Mouse (Mus musculus): ENCODE data around the gene Usp47. TPM values are rescaled to one million over a fixed set of nuclear protein-coding genes. Genes with fewer than 3 reads are reported as not detected.

Usp47 gene
- polyA plus RNA-seq, 1 experiment: 28.7 TPM

DNA sequence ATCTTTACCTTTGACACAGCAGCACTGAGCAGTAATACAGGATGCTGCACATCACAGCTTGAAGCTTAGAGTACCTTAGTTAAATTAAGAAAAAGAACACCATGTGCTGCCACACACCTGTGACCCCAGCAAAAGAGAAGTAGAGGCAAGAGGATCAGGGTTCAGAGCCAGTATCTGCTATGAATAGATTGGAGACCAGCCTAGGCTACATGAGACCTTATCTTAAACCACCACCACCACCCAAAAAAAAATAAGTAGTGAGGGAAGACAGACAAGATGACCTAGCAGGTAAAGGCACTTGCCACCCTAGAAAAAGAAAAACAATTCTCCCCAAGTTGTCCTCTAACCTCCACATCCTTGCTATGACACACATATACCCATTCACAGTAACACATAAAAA, 85.5 kb downstream of the Usp47 start:
- Histone ChIP-seq H3ac (ENCODE audit: control insufficient read depth, insufficient read length) (no peak overlapping the region), H3K4me2 (ENCODE audit: low read depth) (no peak overlapping the region), H3K4me3 (no peak overlapping the region), H3K79me2 (ENCODE audit: control insufficient read depth, insufficient read depth) (no peaks in the 10 kb centered on the region), H3K27me3 (ENCODE audit: control insufficient read depth, insufficient read depth, insufficient read length) (no peaks in the 10 kb centered on the region), H3K36me3 (ENCODE audit: control insufficient read depth, insufficient read depth) (peaks cover 52% of the 10 kb centered on the region)
- TF ChIP-seq MYOG (IDR thresholded peaks at IDR 0.05; ENCODE audit: control insufficient read depth in 1 of 3, insufficient read depth in 1 of 3, insufficient read length in 2 of 3, low read depth in 2 of 3): no peak
- no peak for TF ChIP-seq POLR2A (IDR thresholded peaks at IDR 0.05; ENCODE audit: insufficient read length, low read depth)
- TF ChIP-seq SRF (IDR thresholded peaks at IDR 0.05; ENCODE audit: control insufficient read depth, insufficient read length, low read depth): no peak
- no peak for TF ChIP-seq E2F4 (IDR thresholded peaks at IDR 0.05; ENCODE audit: insufficient read depth)
- no peak for TF ChIP-seq TCF3 (IDR thresholded peaks at IDR 0.05; ENCODE audit: insufficient read length, low read depth)
- no peak for TF ChIP-seq USF1 (IDR thresholded peaks at IDR 0.05; ENCODE audit: low read depth)
- no peak for TF ChIP-seq POLR2AphosphoS2 (IDR thresholded peaks at IDR 0.05; ENCODE audit: insufficient read length, low read depth)
- no peak for TF ChIP-seq MYOD1 (IDR thresholded peaks at IDR 0.05; ENCODE audit: control insufficient read depth in 1 of 3, insufficient read length in 2 of 3, low read depth in 2 of 3)
- no peak for TF ChIP-seq TCF12 (IDR thresholded peaks at IDR 0.05; ENCODE audit: insufficient read depth, poor library complexity, severe bottlenecking)
- no peak for TF ChIP-seq MAX (IDR thresholded peaks at IDR 0.05; ENCODE audit: low read depth)
- TF ChIP-seq CEBPB (IDR thresholded peaks at IDR 0.05; ENCODE audit: insufficient read depth, poor library complexity, severe bottlenecking): no peak

DNA sequence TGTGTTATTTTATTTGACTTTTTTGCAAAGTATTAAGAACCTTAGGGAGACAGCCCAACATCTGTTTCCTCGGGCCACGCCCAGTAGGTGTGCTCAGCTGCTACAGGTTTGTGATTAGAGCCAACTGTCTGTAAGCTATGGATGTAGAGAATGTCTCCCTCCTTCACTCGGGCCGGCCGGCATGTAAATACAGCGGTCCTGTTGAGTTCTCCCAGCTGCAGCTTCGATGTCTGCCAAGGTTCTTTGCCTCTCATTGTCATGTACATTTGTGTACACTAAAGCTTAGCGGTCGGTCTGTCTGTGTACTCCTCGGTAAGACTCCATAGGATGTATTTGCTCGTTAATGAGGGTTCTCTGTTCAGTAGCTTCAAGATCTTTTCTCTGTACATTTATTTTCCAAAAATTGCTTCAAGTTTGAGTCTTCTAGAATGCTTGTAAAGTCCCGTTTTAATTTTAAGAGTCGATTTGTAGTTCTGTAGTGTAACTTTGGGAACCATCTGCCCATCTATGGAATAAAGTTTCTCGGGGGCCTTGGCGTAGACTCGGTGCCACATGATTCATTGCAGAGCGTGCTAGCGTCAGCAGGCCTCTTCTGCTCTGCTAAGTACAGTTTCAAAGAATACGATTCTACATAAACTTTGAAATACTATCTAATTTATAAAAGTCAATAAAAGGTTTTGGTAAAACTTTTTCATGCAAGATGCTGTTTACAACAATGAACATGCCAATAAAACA, 87.5 kb downstream of the Usp47 start:
- H3K36me3 ChIP-seq (ENCODE audit: control insufficient read depth, insufficient read depth): peaks cover 39% of the 10 kb centered on the region
- H3K4me2 ChIP-seq (ENCODE audit: low read depth): no peak overlapping the region
- H3ac ChIP-seq (ENCODE audit: control insufficient read depth, insufficient read length): no peak overlapping the region
- H3K4me3 ChIP-seq: no peak overlapping the region
- TF ChIP-seq REST (IDR thresholded peaks at IDR 0.05; ENCODE audit: insufficient read depth, insufficient read length): no peak
- TF ChIP-seq MYOG (IDR thresholded peaks at IDR 0.05; ENCODE audit: control insufficient read depth in 1 of 3, insufficient read depth in 1 of 3, insufficient read length in 2 of 3, low read depth in 2 of 3): no peak
- no peak for TF ChIP-seq POLR2A (IDR thresholded peaks at IDR 0.05; ENCODE audit: insufficient read length, low read depth)
- no peak for TF ChIP-seq USF1 (IDR thresholded peaks at IDR 0.05; ENCODE audit: low read depth)
- no peak for TF ChIP-seq TCF12 (IDR thresholded peaks at IDR 0.05; ENCODE audit: insufficient read depth, poor library complexity, severe bottlenecking)
- no peak for TF ChIP-seq SRF (IDR thresholded peaks at IDR 0.05; ENCODE audit: control insufficient read depth, insufficient read length, low read depth)
- no peak for TF ChIP-seq E2F4 (IDR thresholded peaks at IDR 0.05; ENCODE audit: insufficient read depth)
- TF ChIP-seq MYOD1 (IDR thresholded peaks at IDR 0.05; ENCODE audit: control insufficient read depth in 1 of 3, insufficient read length in 2 of 3, low read depth in 2 of 3): no peak
- no peak for TF ChIP-seq POLR2AphosphoS2 (IDR thresholded peaks at IDR 0.05; ENCODE audit: insufficient read length, low read depth)
- no peak for TF ChIP-seq CEBPB (IDR thresholded peaks at IDR 0.05; ENCODE audit: insufficient read depth, poor library complexity, severe bottlenecking)
- TF ChIP-seq TCF3 (IDR thresholded peaks at IDR 0.05; ENCODE audit: insufficient read length, low read depth): no peak
- TF ChIP-seq MAX (IDR thresholded peaks at IDR 0.05; ENCODE audit: low read depth): no peak
- no peaks in the 10 kb centered on the region for H3K79me2 ChIP-seq (ENCODE audit: control insufficient read depth, insufficient read depth)
- no peaks in the 10 kb centered on the region for H3K27me3 ChIP-seq (ENCODE audit: control insufficient read depth, insufficient read depth, insufficient read length)

DNA sequence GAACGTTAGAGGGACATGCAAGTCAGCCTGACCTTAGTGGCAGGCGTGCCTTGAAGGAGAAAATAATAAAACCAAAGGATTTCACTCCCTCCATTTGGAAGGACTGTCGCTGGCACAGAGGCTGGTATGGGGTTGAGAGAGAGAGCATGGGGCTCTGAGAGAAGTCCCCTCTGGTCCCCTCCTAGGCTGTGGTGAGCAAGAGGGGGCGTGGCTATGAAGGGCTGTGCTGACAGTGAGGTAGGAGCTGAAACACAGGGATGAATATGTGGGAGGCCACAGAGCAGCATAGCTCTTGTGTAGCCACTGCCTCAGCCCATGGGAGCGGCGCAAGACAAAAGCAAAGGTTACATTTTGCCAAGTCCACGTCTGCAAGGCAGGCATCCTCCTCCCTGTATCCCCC, 94.2 kb downstream of the Usp47 start:
- peaks cover 2% of the 10 kb centered on the region for H3K36me3 ChIP-seq (ENCODE audit: control insufficient read depth, insufficient read depth)
- no peak overlapping the region for H3ac ChIP-seq (ENCODE audit: control insufficient read depth, insufficient read length)
- H3K4me3 ChIP-seq: no peak overlapping the region
- no peak overlapping the region for H3K4me2 ChIP-seq (ENCODE audit: low read depth)
- no peaks in the 10 kb centered on the region for H3K27me3 ChIP-seq (ENCODE audit: control insufficient read depth, insufficient read depth, insufficient read length)
- no peak for TF ChIP-seq MAX (IDR thresholded peaks at IDR 0.05; ENCODE audit: low read depth)
- TF ChIP-seq SRF (IDR thresholded peaks at IDR 0.05; ENCODE audit: control insufficient read depth, insufficient read length, low read depth): no peak
- no peak for TF ChIP-seq MYOD1 (IDR thresholded peaks at IDR 0.05; ENCODE audit: control insufficient read depth in 1 of 3, insufficient read length in 2 of 3, low read depth in 2 of 3)
- no peak for TF ChIP-seq REST (IDR thresholded peaks at IDR 0.05; ENCODE audit: insufficient read depth, insufficient read length)
- no peak for TF ChIP-seq E2F4 (IDR thresholded peaks at IDR 0.05; ENCODE audit: insufficient read depth)
- TF ChIP-seq POLR2AphosphoS2 (IDR thresholded peaks at IDR 0.05; ENCODE audit: insufficient read length, low read depth): no peak
- TF ChIP-seq POLR2A (IDR thresholded peaks at IDR 0.05; ENCODE audit: insufficient read length, low read depth): no peak
- TF ChIP-seq TCF12 (IDR thresholded peaks at IDR 0.05; ENCODE audit: insufficient read depth, poor library complexity, severe bottlenecking): no peak
- TF ChIP-seq USF1 (IDR thresholded peaks at IDR 0.05; ENCODE audit: low read depth): no peak
- no peak for TF ChIP-seq CEBPB (IDR thresholded peaks at IDR 0.05; ENCODE audit: insufficient read depth, poor library complexity, severe bottlenecking)
- no peak for TF ChIP-seq MYOG (IDR thresholded peaks at IDR 0.05; ENCODE audit: control insufficient read depth in 1 of 3, insufficient read depth in 1 of 3, insufficient read length in 2 of 3, low read depth in 2 of 3)
- no peak for TF ChIP-seq TCF3 (IDR thresholded peaks at IDR 0.05; ENCODE audit: insufficient read length, low read depth)
- H3K79me2 ChIP-seq (ENCODE audit: control insufficient read depth, insufficient read depth): no peaks in the 10 kb centered on the region

DNA sequence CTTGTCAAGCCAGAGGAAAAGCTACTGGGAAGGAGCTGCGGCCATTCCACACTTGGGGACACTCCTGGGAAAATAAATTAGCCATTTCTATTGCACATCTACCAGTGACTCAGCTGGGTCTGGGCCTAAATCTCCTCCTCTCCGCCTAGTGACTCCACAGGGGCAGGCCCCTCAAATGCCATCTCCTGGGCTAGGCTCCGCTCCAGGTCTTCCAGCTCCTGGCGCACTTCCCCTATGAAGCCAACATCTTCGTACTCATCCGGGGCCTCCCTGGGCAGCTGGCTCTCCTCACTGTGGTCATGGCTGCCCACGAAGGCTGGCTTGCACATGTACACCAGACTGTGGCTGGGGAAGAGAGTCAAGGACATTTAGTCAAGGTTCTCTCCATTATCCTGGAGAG, 94.8 kb downstream of the Usp47 start:
- Histone ChIP-seq H3ac (ENCODE audit: control insufficient read depth, insufficient read length) (no peak overlapping the region), H3K4me3 (no peak overlapping the region), H3K36me3 (ENCODE audit: control insufficient read depth, insufficient read depth) (no peaks in the 10 kb centered on the region), H3K4me2 (ENCODE audit: low read depth) (no peak overlapping the region), H3K27me3 (ENCODE audit: control insufficient read depth, insufficient read depth, insufficient read length) (no peaks in the 10 kb centered on the region), H3K79me2 (ENCODE audit: control insufficient read depth, insufficient read depth) (no peaks in the 10 kb centered on the region)
- peak in 1 of 3 experiments; percentile 35 for TF ChIP-seq MYOG (IDR thresholded peaks at IDR 0.05; ENCODE audit: control insufficient read depth in 1 of 3, insufficient read depth in 1 of 3, insufficient read length in 2 of 3, low read depth in 2 of 3)
- TF ChIP-seq POLR2AphosphoS2 (IDR thresholded peaks at IDR 0.05; ENCODE audit: insufficient read length, low read depth): no peak
- TF ChIP-seq POLR2A (IDR thresholded peaks at IDR 0.05; ENCODE audit: insufficient read length, low read depth): no peak
- no peak for TF ChIP-seq E2F4 (IDR thresholded peaks at IDR 0.05; ENCODE audit: insufficient read depth)
- TF ChIP-seq REST (IDR thresholded peaks at IDR 0.05; ENCODE audit: insufficient read depth, insufficient read length): no peak
